Mouse (Mus musculus): ENCODE data around the gene 4930442H23Rik.
"Not testable (repeated sequence)": the region's sequence is repeated elsewhere in the genome, so short reads cannot be mapped to it uniquely, and the experiment has no call there.

The 4930442H23Rik gene

GRCm38 (mm10) chr10:81176466-81177271 is 7.0 kb downstream of the 4930442H23Rik start, which contains the start of gene Eef2:
TSS of gene Eef2 (plus strand) at chr10:81176631.
- DNase-seq: peak; percentile 97

GRCm38 (mm10) chr10:81175936-81176465 is 7.6 kb downstream of the 4930442H23Rik start:
- no peak for DNase-seq

DNA sequence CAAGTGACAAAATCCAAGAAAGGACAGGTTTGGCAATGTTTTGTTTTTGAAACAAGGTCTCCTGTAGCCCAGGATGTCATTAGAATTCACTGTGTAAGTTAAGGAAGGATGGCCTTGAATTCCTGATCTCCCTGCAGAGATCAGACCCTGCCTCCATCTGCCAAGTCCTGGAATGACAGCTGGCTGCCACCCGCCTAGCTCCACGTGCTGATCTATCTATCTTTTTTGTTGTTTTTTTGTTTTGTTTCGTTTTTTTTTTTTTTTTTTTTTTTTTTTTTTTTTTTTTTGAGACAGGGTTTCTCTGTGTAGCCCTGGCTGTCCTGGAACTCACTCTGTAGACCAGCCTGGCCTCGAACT is 8.3 kb downstream of the 4930442H23Rik start:
- DNase-seq: not testable (repeated sequence)

GRCm38 (mm10) chr10:81174617-81175344 is 8.9 kb downstream of the 4930442H23Rik start:
- DNase-seq: peak; percentile 96

GRCm38 (mm10) chr10:81173132-81173531 is 10.5 kb downstream of the 4930442H23Rik start:
- peak; percentile 88 for DNase-seq

DNA sequence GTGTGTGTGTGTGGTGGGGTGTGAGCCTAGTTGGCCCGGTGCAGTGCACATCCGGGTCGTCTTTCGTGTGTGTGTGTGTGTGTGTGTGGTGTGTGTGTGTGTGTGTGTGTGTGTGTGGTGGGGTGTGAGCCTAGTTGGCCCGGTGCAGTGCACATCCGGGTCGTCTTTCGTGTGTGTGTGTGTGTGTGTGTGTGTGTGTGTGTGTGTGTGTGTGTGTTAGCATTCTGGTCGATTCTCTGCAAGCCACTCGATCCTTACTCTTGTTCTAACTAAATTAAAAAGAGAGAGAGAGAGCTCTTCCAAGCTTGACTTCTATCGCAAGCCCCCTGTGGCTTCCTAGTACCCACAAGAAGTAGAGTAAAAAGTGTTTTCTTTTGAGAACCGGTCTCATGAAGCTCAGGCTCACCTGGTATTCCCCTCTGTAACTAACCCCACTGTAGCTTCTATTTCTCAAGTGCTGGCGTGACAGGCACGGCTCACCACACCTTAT is 14.2 kb downstream of the 4930442H23Rik start:
- DNase-seq: peak; percentile 64

DNA sequence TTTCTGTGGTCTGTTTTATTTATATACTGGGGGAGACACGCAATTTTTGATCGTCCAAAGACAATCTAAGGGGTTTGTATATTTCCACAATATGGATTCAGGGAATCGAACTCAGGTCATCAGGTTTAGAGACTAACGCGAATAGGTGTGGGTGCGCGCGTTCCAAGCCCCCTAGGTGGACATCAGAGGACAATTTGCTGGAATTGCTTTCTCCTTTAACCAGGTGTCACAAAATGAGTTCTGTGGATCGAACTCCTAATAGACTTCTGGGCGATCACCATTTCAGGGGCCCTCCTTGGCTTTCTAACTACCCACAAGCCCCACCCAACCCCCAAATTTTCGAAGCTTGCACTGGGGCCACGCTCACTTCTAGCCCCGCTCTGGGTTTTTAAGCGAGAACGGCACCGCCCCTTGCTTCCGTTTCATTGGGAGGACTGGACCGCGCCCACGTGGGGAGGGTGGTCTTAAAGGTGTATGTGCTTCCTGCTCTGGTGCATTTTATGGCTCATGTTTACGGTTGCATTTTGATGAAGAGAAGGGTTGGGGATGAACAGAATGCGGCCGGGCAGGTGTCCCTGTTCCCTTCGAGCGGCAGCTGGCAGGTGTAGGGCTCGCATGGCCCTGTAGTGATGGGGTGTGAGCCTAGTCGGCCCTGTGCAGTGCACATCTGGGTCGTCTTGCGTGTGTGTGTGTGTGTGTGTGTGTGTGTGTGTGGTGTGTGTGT is 15.0 kb downstream of the 4930442H23Rik start:
- DNase-seq: peak; percentile 91

DNA sequence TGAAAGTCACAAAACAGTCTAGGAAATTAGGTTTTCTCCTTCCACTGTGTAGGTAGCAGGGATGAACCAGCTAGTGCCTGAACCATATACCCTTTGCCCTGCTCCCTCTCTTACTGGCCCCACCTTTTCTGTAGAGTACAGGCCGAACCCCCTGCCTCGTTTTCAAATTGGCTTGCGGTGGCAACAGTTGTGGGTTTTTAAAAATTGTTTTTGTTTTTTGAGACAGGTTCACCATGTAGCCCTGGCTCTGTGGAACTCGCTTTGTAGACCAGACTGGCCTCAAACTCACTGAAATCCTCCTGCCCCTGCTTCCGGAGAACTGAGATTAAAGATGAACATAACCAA is 15.6 kb downstream of the 4930442H23Rik start:
- no peak for DNase-seq

- DNase-seq: peak; percentile 100
Measured at GRCm38 (mm10) chr10:81167200-81168086, 16.2 kb downstream of the 4930442H23Rik start, which contains the start of gene Pias4. TSS of gene Pias4 (minus strand) at chr10:81167923.

GRCm38 (mm10) chr10:81165118-81165517 is 18.5 kb downstream of the 4930442H23Rik start:
- no peak for DNase-seq

GRCm38 (mm10) chr10:81162318-81162652 is 21.4 kb downstream of the 4930442H23Rik start:
- no peak for DNase-seq

- DNase-seq: no peak
Measured at GRCm38 (mm10) chr10:81161602-81162317, 21.9 kb downstream of the 4930442H23Rik start.

DNA sequence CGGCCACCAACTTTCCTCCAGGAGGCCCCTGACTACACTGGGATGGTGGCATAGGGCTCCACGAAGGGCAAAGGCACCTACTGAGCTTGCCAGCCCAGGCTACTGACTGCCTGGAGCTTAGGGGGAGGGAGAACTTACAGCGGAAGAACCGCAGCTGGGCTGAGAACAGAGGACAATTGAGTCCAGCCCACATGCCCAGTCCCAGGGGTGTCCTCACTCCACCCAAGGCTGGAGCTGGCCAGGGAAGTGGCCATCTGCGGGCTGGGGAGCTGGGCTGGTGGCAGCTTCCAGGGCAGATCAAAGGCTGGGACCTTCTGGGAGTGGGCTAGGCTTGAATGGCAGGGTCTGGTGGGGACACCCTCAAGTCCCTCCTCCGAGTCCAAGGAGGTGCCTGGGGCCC is 28.9 kb downstream of the 4930442H23Rik start:
- DNase-seq: no peak

GRCm38 (mm10) chr10:81154313-81154712 is 29.3 kb downstream of the 4930442H23Rik start:
- no peak for DNase-seq

- DNase-seq: no peak
Measured at GRCm38 (mm10) chr10:81152609-81153008, 31.0 kb downstream of the 4930442H23Rik start.

DNA sequence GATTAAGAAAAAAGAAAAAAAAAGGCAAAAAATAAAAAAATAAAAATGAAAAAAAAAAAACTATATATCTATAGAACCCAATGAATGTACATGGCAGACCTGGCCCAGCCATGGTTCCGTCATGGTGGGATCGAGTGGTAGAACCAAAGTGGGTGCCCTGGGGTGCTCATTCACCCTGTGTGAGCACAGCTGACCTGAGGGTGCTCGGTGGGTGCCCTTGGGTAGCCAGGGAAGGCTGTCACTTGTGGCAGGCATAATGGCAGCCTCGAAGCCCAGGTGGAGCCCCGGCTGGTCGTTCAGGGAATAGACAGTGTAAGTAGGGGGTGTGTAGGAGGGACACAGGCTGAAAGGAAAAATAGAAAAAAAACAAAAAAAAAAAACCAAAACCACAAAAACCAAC is 32.4 kb downstream of the 4930442H23Rik start:
- no peak for DNase-seq

DNA sequence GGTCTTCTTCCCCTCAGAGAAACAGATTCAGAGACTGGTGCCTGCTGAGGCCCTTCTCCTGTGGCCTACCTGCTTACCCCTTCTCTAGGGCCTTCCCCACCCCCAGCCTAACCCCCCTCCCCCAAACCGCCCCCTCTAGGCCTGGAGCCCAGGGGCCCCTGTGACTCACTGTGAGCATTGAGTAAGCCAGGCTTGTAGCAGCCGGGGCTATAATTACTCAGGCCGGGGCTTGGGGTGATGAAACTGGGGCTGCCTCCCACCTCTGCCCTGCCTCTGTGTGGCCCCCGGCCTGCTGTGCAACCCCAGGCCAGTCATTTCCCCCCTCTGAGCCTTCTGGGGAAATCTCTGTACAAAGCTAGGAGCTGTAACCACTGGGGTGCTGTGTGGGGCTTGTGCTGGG is 37.4 kb downstream of the 4930442H23Rik start:
- no peak for DNase-seq

DNA sequence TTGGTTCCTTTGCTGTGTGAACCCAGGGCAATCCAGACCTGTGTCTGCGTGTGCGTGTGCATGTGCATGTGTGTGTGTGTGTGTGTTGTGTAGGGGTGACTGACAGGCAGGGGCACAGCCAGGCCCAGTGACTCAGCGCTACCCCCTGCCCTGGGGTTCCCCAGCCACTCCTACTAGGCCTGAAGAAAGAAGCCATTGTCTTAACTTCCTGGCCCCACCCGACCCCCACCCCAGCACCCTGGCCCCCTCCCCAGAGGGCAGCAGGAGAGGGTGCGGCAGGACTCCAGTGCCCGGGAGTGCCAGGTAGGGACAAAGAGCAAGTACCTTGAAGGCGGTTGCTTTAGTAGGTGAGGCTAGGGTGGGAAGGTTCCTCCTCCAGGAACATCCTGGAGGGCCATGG is 37.9 kb downstream of the 4930442H23Rik start:
- no peak for DNase-seq

DNA sequence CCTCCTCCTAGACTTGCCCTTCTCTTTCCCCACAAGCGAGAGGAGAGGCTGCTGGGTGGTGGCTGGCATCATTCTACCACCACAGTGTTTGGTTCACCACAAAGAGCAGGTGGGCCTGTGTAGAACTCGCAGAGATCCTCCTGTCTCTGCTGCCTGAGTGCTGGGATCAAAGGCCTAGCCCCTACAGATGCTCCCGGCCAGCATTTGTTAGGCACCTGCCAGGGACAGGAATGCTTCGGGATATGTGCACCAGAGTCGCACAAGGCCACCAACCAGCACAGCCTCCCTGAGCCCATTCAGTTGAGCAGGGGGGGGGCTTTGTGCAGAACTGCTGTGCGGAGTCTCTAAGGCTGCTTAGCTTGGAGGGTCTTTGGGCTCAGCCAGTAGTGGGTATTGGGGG is 38.3 kb downstream of the 4930442H23Rik start:
- DNase-seq: no peak

GRCm38 (mm10) chr10:81144667-81145066 is 39.0 kb downstream of the 4930442H23Rik start:
- DNase-seq: no peak

DNA sequence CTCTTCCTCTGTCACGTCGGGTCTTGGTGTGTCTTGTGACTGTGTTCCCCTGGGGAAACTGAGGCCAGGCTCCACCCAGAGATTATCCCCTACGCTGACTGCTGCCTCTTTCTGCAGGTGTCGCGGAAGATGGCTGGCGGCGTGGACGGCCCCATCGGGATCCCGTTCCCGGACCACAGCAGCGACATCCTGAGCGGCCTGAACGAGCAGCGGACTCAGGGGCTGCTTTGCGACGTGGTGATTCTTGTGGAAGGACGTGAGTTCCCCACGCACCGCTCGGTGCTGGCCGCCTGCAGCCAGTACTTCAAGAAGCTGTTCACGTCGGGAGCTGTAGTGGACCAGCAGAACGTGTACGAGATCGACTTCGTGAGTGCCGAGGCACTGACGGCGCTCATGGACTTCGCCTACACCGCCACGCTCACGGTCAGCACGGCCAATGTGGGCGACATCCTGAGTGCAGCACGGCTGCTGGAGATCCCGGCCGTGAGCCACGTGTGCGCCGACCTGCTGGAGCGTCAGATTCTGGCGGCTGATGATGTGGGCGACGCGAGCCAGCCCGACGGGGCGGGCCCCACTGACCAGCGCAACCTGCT is 39.7 kb downstream of the 4930442H23Rik start:
- DNase-seq: no peak
